Mouse (Mus musculus) liver, adult (tissue): Measurements from ENCODE around the gene Lmna.

Experiments
- GATA4 ChIP-seq: IDR thresholded peaks from 2 replicates; pipeline ENCODE4 v1.6.1; 2014; ENCODE audit warnings: mild to moderate bottlenecking, low read length; ENCODE audit not compliant: insufficient replicate concordance

The Lmna gene

GRCm38 (mm10) chr3:88513546-88514115 lies 3.9 kb upstream of the Lmna start:
- TF ChIP-seq GATA4: no peak

GRCm38 (mm10) chr3:88512896-88513545 lies 3.3 kb upstream of the Lmna start:
- TF ChIP-seq GATA4: no peak

- no peak for TF ChIP-seq GATA4
These were observed 2.6 kb upstream of the Lmna start for GRCm38 (mm10) chr3:88512141-88512895.

- TF ChIP-seq GATA4: no peak
These were observed 1.8 kb upstream of the Lmna start for GRCm38 (mm10) chr3:88511559-88511958.

- no peak for TF ChIP-seq GATA4
These were observed 899 bp upstream of the Lmna start for GRCm38 (mm10) chr3:88510421-88511289.

- no peak for TF ChIP-seq GATA4
These were observed 506 bp downstream of the Lmna start for GRCm38 (mm10) chr3:88509250-88509649.

- no peak for TF ChIP-seq GATA4
These were observed 4.0 kb downstream of the Lmna start for GRCm38 (mm10) chr3:88505765-88506164.

- TF ChIP-seq GATA4: no peak
These were observed 4.7 kb downstream of the Lmna start for GRCm38 (mm10) chr3:88505081-88505480.

GRCm38 (mm10) chr3:88503881-88504746 lies 5.6 kb downstream of the Lmna start:
- no peak for TF ChIP-seq GATA4

GRCm38 (mm10) chr3:88503505-88503863 lies 6.3 kb downstream of the Lmna start:
- TF ChIP-seq GATA4: no peak

- TF ChIP-seq GATA4: peak; percentile 2; the same call in 1 of the 2 replicates
These were observed 6.9 kb downstream of the Lmna start for GRCm38 (mm10) chr3:88502641-88503504.

- no peak for TF ChIP-seq GATA4
These were observed 7.7 kb downstream of the Lmna start for GRCm38 (mm10) chr3:88502031-88502571.

GRCm38 (mm10) chr3:88501366-88502030 lies 8.3 kb downstream of the Lmna start:
- TF ChIP-seq GATA4: no peak
